Comparison of ENCODE assay signal across 8 mouse cellular contexts in genomic region chr13:34038056-34038432, GRCm38 (mm10). TPM values are rescaled to one million over a fixed set of nuclear protein-coding genes. Genes with fewer than 3 reads are reported as not detected.
DNase-seq lines count a peak whose midpoint lies in the region; ATAC-seq lines count a peak whose summit lies in the region.

No protein-coding gene starts in this region.

- peaks cover 14% of the 10 kb centered on the region; the same call in 1 of the 2 replicates for H3K36me3 ChIP-seq in kidney, embryonic 14.5 days (ENCODE audit: control insufficient read depth, insufficient read depth, low read length)
- H3K36me3 ChIP-seq in hindbrain, embryonic 10.5 days, result peaks cover 14% of the 10 kb centered on the region

- H3K27me3 ChIP-seq in kidney, embryonic 14.5 days (ENCODE audit: control insufficient read depth, insufficient read depth, low read length), result no peaks in the 10 kb centered on the region
- H3K27me3 ChIP-seq in hindbrain, embryonic 10.5 days (ENCODE audit: insufficient read depth, poor library complexity, severe bottlenecking), result no peaks in the 10 kb centered on the region

- no peak for DNase-seq in kidney, adult 18-20 months
- DNase-seq in NIH3T3 (ENCODE audit: low read depth), result peak; percentile 10
- DNase-seq in hindbrain, embryonic 10.5 days (ENCODE audit: low spot score), result no peak
- no peak for DNase-seq in T-cell, adult 2 months (ENCODE audit: low spot score)
- no peak for DNase-seq in cerebellum, adult 9-10 months
- DNase-seq in thymus, postnatal 14 days, result no peak

- H3K27ac ChIP-seq in kidney, embryonic 14.5 days (ENCODE audit: low read depth, low read length), result peak overlapping the region; percentile 82
- H3K27ac ChIP-seq in hindbrain, embryonic 10.5 days, result peak overlapping the region; percentile 97

- H3K4me2 ChIP-seq in kidney, embryonic 14.5 days (replicated peaks; ENCODE audit: low read depth, low read length), result peak overlapping the region; percentile 74

- ATAC-seq in kidney, embryonic 14.5 days (ENCODE audit: low FRiP score, low TSS enrichment), result no peak
- ATAC-seq in megakaryocyte-erythroid progenitor cell, adult 5-6 weeks (replicated peaks; ENCODE audit: low FRiP score, low TSS enrichment, poor library complexity, severe bottlenecking), result peak; percentile 9; the same call in 1 of the 2 replicates

- peak overlapping the region; percentile 86 for H3K9ac ChIP-seq in kidney, embryonic 14.5 days (ENCODE audit: low read depth, low read length)

- 43% methylated on average over 5 of the region's 5 CpGs for WGBS in kidney, embryonic 14.5 days
- 54% methylated on average over 5 of the region's 5 CpGs for WGBS in hindbrain, embryonic 10.5 days

- H3K4me1 ChIP-seq in kidney, embryonic 14.5 days (ENCODE audit: control insufficient read depth, insufficient read depth, low read length), result peaks cover 4% of the 10 kb centered on the region; the same call in 1 of the 2 replicates
- H3K4me1 ChIP-seq in hindbrain, embryonic 10.5 days (replicated peaks), result peaks cover 28% of the 10 kb centered on the region

- H3K4me3 ChIP-seq in kidney, embryonic 14.5 days (ENCODE audit: low read length), result peak overlapping the region; percentile 74
- H3K4me3 ChIP-seq in hindbrain, embryonic 10.5 days, result peak overlapping the region; percentile 77

- H3K9me3 ChIP-seq in kidney, embryonic 14.5 days (ENCODE audit: control insufficient read depth, low read length), result no peaks in the 10 kb centered on the region
- H3K9me3 ChIP-seq in hindbrain, embryonic 10.5 days, result peaks cover 5% of the 10 kb centered on the region; the same call in 1 of the 2 replicates

RNA-seq across cellular contexts. Expression of gene Bphl, which starts 0.6 kb away (rescaled TPM):
- polyA plus RNA-seq in kidney, embryonic 14.5 days (2014; fragmentation: Nextera tagmentation; extraction: Ambion mirVana), result 47.4 and 49.0 TPM in 2 replicates
- polyA plus RNA-seq in hindbrain, embryonic 10.5 days (2016; fragmentation: Nextera tagmentation; extraction: Ambion mirVana), result 33.1 and 34.5 TPM in 2 replicates
- 15.3 and 33.4 TPM in 2 replicates for total RNA-seq in megakaryocyte-erythroid progenitor cell, adult 5-6 weeks (2014; fragmentation: Nextera tagmentation)
- total RNA-seq in megakaryocyte-erythroid progenitor cell, adult 5-6 weeks (2017), result 16.5 and 27.3 TPM in 2 replicates

RNA-seq across cellular contexts. Expression of gene Serpinb6a, which starts 35.5 kb away (rescaled TPM):
- 70.9 and 73.3 TPM in 2 replicates for polyA plus RNA-seq in kidney, embryonic 14.5 days (2014; fragmentation: Nextera tagmentation; extraction: Ambion mirVana)
- 28.3 and 35.5 TPM in 2 replicates for polyA plus RNA-seq in hindbrain, embryonic 10.5 days (2016; fragmentation: Nextera tagmentation; extraction: Ambion mirVana)
- total RNA-seq in megakaryocyte-erythroid progenitor cell, adult 5-6 weeks (2014; fragmentation: Nextera tagmentation), result 9.4 and 14.2 TPM in 2 replicates
- total RNA-seq in megakaryocyte-erythroid progenitor cell, adult 5-6 weeks (2017), result 8.6 and 12.5 TPM in 2 replicates

RNA-seq across cellular contexts. Expression of gene Ripk1, which starts 35.9 kb away (rescaled TPM):
- polyA plus RNA-seq in kidney, embryonic 14.5 days (2014; fragmentation: Nextera tagmentation; extraction: Ambion mirVana), result 9.7 and 20.6 TPM in 2 replicates
- polyA plus RNA-seq in hindbrain, embryonic 10.5 days (2016; fragmentation: Nextera tagmentation; extraction: Ambion mirVana), result 7.3 and 10.0 TPM in 2 replicates
- total RNA-seq in megakaryocyte-erythroid progenitor cell, adult 5-6 weeks (2014; fragmentation: Nextera tagmentation), result 18.8 and 24.6 TPM in 2 replicates
- 36.3 and 36.9 TPM in 2 replicates for total RNA-seq in megakaryocyte-erythroid progenitor cell, adult 5-6 weeks (2017)

RNA-seq across cellular contexts. Expression of gene Tubb2a, which starts 39.8 kb away (rescaled TPM):
- polyA plus RNA-seq in kidney, embryonic 14.5 days (2014; fragmentation: Nextera tagmentation; extraction: Ambion mirVana), result 62.1 and 73.4 TPM in 2 replicates
- polyA plus RNA-seq in hindbrain, embryonic 10.5 days (2016; fragmentation: Nextera tagmentation; extraction: Ambion mirVana), result 202 and 435 TPM in 2 replicates
- total RNA-seq in megakaryocyte-erythroid progenitor cell, adult 5-6 weeks (2014; fragmentation: Nextera tagmentation), result 18.2 and 19.1 TPM in 2 replicates
- total RNA-seq in megakaryocyte-erythroid progenitor cell, adult 5-6 weeks (2017), result 19.0 and 21.9 TPM in 2 replicates
